Mouse (Mus musculus): ENCODE results near the gene Timm8a2. TPM values are rescaled to one million over a fixed set of nuclear protein-coding genes. Genes with fewer than 3 reads are reported as not detected.
"Not testable (repeated sequence)": the region's sequence is repeated elsewhere in the genome, so short reads cannot be mapped to it uniquely, and the experiment has no call there.

Gene Timm8a2
- total RNA-seq, 2 experiments from 2014 or later = not detected

DNA sequence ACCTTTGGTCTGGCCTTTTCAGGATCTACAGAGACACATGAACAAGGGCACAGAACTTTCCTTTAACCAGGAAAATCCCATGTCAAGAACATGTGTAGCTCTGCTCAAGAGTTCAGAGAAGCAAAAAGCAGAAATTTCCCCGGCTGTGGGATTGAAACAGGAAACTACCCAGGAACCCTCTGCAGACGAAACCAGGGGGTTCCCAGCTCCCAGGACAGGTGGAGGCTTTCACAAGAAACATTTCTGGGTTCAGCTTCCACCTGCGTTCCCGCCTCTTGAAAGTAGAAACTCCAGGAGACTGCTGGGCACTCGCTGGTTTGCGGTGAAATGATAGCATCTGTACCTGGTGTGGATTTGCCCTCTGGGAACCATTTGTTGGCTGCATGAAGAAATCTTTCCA is 22.4 kb downstream of the Timm8a2 start:
- DNase-seq (ENCODE audit: low spot score in 2 of 2) = no peak

DNA sequence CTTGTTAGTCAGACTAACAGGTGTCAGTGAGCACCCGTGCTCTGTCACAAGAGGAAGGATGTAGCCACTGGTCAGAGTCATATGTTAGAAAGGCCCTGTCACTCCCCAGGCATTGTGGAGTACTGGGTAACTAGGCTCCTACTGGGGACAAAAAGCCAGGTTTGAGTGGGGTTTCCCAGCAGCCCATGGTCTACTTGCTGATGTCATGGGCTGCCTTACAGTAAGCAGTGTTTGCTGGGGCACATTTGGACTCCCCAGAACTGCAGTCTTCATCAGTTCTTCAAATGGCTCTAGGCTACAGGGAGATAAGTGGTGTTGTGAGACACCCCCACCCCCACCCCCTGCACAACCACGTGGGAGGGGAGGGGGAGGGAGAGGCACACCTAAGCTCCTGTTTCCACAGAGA is 23.5 kb downstream of the Timm8a2 start:
- DNase-seq (ENCODE audit: low spot score in 2 of 2) = no peak

DNA sequence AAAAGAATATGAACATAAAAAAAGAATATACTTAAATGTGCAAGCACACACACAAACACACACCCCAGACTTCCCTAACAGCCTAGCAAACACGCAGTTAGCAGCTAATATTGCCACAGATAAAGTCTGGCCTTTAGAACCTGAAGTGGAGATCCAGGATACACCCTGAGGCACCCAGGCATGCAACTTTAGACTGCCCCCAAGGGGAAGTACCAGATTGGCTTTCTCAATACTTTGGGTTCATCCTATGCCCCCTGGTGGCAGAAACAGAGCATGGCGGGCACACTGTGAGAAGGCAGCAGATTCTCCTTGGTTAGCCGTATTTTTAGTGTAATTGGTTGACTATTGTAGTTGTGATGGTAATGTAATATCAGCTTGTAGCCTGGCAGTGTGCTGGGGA is 26.2 kb downstream of the Timm8a2 start:
- DNase-seq (ENCODE audit: low spot score in 2 of 2) = peak; percentile 59 to 76

DNA sequence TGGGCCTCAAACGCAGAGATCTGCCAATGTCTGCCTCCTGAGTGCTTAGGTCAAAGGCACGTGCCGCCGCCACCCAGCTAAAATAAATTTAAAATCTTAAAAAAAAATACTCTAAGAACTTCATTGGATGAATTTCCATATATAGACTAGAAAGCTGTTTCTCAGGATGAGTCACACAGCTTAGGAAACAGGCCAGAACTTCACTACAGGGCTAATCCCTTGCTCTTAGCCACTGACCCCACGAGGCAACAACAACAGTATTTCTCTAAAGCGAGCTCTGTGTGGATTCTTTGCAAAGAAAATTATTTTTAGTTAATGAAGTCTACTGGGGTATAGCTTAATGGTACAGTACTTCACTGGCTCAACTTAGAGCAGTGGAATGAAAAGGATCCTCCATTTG is 26.9 kb downstream of the Timm8a2 start:
- DNase-seq (ENCODE audit: low spot score in 2 of 2) = no peak

DNA sequence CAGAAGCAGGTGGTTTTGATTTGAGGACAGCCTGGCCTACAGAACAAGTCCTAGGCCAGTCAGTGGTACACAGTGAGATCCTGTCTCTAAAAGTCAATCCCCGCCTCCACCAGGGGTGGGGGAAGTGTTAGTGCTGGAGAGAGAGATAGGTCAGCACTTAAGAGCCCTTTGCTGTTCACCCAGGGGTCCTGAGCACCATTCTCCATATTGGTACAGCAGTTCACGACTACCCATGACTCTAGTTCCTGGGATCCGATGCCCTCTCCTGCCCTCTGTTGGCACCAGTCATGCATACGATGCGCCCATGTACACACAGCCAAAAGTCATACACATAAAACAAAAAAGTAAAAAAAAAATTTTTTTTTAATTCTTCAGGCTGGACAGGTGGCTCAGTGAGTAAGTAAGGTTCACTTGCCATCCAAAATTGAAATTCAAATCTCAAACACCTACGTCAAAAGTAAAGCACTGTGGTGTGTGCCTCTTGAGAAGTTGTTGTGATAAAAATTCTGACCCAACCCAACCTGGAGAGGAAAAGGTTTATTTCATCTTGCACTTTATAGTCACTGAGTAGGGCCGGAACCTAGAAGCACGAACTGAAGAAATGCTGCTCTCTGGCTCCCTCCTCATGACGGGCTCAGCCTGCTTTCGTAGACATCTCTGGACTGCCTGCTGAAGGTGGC is 28.1 kb downstream of the Timm8a2 start:
- DNase-seq (ENCODE audit: low spot score in 2 of 2) = no peak

DNA sequence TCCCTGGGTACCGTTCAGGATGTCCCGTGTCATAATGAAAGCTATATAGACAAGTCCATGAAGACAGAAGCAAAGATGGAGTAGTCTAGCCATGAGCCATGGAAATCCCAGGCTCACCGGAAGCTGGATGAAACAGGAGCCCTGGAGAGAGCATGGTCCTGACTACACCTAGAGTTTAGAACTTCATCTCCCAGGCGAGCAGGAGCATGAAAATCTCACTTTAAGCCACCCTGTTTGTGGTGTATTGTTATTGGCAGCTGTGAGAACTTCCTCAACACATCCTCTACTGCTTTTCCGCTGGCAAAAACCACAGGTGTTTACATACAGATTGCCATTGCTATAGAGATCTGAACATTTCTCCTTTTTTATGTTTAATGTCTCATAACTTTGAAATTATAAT is 29.1 kb downstream of the Timm8a2 start:
- no peak for DNase-seq (ENCODE audit: low spot score in 2 of 2)

DNA sequence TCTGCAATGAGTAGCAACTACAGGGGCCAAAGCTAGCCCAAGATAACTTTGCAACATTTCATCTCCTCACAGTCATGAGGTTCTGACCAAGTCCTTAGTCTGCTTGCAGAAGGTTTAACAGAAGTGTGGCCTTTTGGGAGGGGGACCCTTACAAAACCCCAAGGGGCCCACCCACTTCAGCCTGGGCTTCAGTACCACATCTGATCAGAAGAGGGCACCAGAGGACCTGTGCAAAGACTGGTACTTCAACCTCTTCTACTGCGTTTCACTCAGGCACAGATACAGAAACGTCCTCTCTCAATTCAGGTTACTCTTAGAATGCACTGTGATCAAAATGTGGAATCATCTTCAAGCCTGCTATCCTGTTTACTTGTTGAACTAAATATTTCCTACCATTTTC is 30.0 kb downstream of the Timm8a2 start:
- peak; percentile 54 to 65 for DNase-seq (ENCODE audit: low spot score in 2 of 2)

DNA sequence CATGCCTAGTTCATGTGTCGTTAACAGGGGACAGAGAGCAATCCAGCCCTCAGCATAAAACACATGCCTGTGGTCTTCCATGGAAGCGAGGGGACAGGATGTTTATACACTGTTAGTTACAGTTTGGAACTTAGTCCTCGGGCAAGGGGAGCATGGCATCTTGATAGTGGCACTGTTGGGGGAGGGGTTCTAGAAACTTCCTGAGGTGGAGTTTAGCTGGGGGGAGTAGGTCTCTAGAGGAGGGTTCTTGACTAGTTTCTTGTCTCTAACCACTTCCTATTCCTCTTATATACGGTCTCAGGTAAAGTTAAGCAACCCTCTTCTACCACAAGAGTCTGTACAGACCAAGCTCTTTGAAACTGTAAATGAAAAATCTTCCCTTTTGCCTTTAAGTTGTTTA is 31.8 kb downstream of the Timm8a2 start:
- no peak for DNase-seq (ENCODE audit: low spot score in 2 of 2)

DNA sequence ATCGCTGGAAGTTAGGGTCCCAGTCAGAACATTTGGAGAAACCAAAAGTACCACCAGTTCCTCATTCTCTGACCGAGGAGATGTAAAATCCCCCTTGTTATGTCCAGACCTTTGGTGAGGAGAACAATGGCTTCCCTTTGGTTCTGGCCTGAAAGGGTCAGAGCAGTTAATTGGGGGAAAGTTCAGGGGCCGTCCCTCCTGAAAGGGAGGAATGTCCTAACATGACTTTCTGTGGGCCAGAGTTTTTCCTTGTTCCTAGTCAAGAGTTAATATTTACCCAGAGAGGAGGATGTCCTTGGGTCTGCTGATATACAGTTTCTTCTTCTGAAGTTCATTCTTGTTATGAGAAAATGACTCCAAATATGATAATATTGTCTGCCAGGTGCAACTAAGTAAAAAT is 33.6 kb downstream of the Timm8a2 start:
- not testable (repeated sequence) for DNase-seq (ENCODE audit: low spot score in 2 of 2)

DNA sequence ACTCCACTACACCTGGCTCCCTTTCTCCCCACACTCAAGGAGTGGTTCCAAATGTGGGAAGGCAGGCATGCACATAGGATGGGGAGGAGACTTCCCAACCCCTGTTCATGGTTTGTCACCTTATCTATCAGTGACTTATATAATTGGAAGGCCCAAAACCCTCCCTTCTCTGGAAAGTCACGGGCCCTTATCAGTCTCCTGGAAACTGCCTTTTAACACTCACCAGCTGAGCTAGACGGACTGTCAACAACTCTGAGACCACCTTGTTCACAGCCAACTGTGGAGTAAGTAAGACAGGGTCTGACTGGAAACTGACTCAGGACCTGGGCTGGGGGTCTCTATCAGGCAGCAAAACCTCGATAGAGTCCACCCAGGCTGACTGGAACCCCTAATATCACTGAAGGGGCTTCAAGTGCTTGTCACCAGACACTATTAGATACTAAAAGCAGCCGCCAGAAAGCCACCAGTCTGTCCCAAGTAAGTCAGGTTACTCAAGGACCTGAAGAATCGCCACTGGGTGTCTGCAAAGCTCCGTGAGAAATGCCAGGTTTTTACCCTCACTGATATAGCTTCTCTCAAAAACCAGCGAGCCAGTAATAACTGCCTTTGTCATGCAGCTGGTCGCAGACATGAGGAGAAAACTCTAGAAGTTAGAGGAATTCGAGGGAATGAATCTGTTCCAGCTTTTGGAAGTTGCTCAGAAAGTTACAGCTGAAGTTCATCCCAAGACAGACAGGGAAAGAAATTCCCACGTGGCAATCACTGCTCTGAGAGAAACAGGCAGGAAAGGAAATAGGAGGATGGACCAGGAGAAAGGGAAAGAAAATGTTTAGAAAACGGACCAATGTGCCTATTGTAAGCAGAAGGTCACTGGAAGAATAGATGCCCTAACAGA is 34.6 kb downstream of the Timm8a2 start:
- DNase-seq (ENCODE audit: low spot score in 2 of 2) = no peak

DNA sequence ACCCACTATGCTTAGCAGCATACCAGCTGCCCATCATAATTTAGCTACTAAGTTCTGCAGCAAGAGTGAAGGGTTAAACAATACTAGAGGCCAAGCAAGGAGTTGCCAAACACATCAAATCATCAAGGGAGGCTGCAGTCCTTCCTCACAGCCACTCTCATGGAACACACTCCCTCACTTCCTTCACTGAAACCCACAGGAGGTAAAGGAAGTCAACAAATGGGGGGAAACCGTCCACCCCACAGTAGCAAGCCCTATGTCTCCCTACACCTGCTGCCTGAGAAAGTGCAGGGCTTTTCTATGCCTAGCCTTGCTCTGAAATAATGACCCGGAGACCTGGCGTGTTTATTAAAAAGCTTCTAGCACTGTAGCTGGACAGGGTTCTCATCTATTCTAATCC is 35.5 kb downstream of the Timm8a2 start:
- DNase-seq (ENCODE audit: low spot score in 2 of 2) = no peak

DNA sequence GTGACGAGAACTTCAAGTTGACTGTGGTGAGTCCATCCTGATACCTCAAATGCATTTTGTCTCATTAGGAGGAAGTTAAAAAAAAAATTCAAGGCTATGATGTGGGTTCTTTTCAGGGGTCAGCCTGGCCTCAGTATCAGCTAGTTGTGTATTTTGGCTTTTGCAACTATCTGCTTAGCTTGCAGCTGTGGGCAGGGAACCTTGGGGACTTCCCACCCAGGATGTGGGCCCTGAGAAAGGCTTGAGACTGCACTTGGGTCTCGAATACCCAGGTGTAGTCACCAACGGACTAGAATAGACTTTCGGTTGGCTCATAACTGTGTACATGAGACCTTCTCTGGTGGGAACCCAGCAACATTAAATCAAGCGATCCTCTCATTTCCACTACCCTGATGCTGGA is 38.9 kb downstream of the Timm8a2 start:
- DNase-seq (ENCODE audit: low spot score in 2 of 2) = no peak

DNA sequence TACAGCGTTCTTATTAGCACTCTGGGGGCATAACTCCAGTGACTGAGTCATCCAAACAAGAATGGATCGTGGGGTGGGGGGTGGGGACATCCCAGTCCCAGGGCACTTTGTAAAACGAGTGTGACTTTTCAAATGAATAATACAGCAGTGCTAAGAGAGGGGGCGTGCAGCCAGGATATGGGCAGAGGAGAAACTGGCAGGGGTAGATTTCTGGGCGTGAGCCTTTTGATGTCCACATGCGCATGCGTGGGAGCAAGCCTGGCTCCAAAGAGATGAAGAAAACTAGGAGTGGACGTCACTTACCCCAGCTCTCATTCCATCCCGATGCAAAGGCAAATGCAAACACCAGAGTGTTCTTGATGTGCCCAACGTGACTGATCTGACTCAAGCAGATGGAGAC is 39.9 kb downstream of the Timm8a2 start:
- no peak for DNase-seq (ENCODE audit: low spot score in 2 of 2)

DNA sequence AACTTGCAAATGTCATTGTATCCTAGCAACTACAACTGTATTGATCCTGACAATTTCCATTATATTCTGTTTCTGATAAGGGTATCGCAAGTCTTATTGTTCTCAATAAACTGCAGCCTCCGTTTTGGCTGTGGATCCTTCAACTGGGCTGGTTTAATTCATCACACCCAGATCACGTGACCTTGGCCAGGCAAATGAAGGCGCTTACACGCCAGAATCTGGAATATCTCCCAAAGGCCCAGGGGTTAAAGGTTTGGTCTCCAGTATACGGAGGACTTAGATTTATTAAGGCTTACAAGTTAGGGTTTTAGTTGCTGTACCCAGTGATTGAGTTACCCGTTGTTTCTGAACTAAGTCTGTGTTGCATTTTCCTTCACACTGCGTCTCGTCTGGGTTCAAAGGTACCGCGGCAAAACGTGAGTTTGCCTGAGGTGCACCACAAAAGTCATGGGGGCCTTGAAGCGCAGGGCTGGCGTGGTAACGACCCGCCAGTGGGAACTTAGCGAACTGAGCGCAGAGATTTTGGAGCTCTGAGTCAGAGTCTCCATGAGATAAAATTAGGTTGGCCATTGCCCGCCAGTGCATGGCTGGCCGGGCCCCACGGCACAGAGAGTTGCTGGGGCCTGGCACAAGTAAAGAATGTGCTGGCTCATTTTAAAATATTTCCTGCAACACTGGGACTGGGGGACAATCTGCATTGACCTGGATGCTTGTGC is 41.2 kb downstream of the Timm8a2 start:
- DNase-seq (ENCODE audit: low spot score in 2 of 2) = no peak

DNA sequence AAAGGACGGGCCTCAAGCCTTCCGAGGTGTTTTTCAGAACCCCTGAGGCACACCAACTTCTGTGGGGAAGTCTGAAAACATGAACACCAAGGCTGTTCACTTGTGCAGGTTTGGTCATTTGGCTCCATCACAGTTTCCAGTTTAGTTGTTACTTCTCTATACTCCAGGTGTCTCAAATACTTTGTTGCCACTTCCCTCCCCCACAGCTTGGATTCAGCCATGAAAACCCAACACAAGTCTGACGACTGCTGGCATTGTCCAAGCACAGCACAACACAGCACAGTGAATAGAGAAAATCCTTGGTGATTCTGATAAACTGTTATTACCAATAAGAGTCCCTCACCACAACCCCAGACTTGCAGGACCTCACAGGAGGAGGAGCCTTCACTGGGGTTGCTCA is 42.5 kb downstream of the Timm8a2 start:
- DNase-seq (ENCODE audit: low spot score in 2 of 2) = no peak

DNA sequence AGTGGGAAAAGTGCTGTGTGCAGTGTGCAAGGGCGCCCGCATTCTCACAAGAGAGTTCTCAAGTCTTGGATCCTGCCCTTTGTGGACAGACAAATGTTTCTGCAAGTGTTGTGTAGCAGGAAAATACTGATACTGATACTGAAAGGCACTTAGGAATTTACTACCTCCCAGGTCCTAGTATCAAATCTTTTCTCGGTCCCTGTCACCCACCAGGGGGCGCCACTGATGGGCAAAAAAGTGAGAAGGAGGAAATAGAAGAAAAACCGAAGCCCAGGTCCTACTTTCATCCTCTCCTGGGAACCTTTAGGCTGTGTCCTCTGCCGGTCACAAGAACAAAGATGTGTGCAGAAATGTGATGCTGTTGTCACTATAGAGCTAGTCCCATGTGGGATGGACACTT is 45.0 kb downstream of the Timm8a2 start:
- peak; percentile 34 to 58 for DNase-seq (ENCODE audit: low spot score in 2 of 2)

DNA sequence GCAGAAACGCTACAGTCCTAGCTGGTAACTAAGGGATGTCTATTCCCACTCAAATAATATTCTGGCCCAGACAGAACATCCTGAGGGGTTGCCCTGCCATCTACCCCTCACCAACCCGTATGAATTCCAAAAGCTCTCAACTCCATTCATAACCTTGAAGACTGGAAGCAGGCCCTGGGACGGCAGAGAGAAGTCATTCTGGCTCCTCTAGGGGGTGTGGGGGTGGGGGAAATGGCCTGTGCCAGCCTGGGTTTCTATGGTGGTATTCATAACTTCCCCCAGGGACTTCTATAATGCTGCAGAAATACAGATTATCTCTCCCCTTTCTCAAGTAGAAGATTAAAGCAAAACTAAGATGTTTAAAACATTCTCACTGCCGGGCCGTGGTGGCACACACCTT is 45.4 kb downstream of the Timm8a2 start:
- DNase-seq (ENCODE audit: low spot score in 2 of 2) = no peak

DNA sequence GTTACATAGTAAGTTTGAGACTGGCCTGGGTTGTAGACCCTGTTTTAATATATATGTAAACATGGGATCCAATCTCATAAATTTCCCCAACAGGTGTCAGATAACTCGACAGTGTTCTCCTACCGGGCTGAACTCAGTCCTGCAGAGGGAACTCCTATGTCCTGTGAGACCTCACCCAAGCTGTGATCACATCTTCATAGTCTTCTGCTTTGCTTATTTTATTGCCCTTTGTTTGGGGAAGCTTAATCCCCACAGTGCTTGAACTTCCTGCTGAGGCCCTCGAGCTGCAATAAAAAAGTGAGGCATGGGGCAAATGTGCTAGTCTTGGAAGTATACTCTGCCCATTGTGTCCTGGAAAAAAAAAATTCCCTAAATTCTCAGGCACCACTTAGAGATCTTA is 46.8 kb downstream of the Timm8a2 start:
- no peak for DNase-seq (ENCODE audit: low spot score in 2 of 2)

DNA sequence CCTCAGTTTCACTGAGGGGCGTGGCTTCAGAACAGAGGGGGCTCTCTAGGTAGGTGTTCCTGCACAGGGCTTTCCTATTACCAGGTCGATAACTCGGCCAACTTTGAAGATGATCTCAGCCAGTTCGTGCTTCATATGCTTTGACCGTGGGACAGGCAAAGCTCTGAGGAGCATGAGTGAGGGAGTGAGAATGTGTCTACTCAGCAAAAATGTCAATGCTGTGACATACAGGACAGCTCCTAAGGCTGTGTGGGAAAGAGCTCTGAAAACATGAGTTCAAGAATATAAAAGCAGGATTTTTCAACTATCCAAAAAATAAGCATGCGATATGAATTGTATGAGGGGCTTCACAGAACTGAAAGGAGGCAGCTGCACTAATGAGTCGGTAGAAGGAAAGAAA is 49.0 kb downstream of the Timm8a2 start:
- no peak for DNase-seq (ENCODE audit: low spot score in 2 of 2)

DNA sequence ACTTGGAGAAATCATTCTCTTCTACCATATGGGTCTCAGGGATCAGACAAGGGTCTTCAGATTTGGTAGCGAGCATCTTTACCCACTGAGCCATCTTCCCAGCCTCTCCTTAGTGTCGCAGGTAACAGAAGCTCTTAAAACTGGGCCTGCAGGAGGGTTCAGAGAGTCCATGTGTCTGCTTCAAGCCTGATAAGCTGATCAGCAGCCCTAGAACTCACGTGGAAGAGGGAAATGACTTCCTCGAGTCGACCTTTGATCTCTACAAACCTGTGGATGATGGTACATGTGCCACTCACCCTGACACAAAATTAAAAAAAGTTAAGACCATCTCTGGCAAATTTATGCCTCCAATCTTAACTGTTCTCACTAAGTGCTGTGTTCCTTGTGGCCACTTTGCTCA is 53.5 kb downstream of the Timm8a2 start:
- no peak for DNase-seq (ENCODE audit: low spot score in 2 of 2)
